Mouse (Mus musculus) thymus, postnatal 36 days (tissue): ENCODE results near the gene Otulin.
A peak's percentile ranks its signal among the peaks of the same experiment; 100 is the strongest.

Experiments used
- DNase-seq, 2 experiments: peaks; one replicate each; pipeline ENCODE4 v3.0.0; 2022; ENCODE audit warnings: mixed read lengths in 2 of 2

The Otulin gene

GRCm38 (mm10) chr15:27656626-27657025, 26.1 kb upstream of the Otulin start:
- DNase-seq: no peak

- DNase-seq: no peak
These were observed 24.5 kb upstream of the Otulin start for GRCm38 (mm10) chr15:27655015-27655414.

GRCm38 (mm10) chr15:27647686-27648085, 17.2 kb upstream of the Otulin start:
- no peak for DNase-seq

GRCm38 (mm10) chr15:27646665-27647064, 16.2 kb upstream of the Otulin start:
- no peak for DNase-seq

GRCm38 (mm10) chr15:27645250-27645649, 14.8 kb upstream of the Otulin start:
- no peak for DNase-seq

GRCm38 (mm10) chr15:27642895-27643294, 12.4 kb upstream of the Otulin start:
- DNase-seq: peak; percentile 38 to 43

- DNase-seq: no peak
These were observed 10.7 kb upstream of the Otulin start for GRCm38 (mm10) chr15:27641171-27641570.

GRCm38 (mm10) chr15:27633941-27634900, 3.7 kb upstream of the Otulin start:
- no peak for DNase-seq

- DNase-seq: no peak
These were observed 493 bp downstream of the Otulin start for GRCm38 (mm10) chr15:27629800-27630600.

- DNase-seq: no peak
These were observed 1.4 kb downstream of the Otulin start for GRCm38 (mm10) chr15:27629046-27629445.

GRCm38 (mm10) chr15:27627794-27628193, 2.7 kb downstream of the Otulin start:
- peak in 1 of 2 experiments; percentile 45 for DNase-seq

GRCm38 (mm10) chr15:27626314-27626713, 4.2 kb downstream of the Otulin start:
- no peak for DNase-seq

GRCm38 (mm10) chr15:27625890-27626255, 4.6 kb downstream of the Otulin start:
- DNase-seq: no peak

GRCm38 (mm10) chr15:27625014-27625889, 5.2 kb downstream of the Otulin start:
- peak in 1 of 2 experiments; percentile 21 for DNase-seq

GRCm38 (mm10) chr15:27623286-27623685, 7.2 kb downstream of the Otulin start:
- DNase-seq: no peak

- no peak for DNase-seq
These were observed 9.9 kb downstream of the Otulin start for GRCm38 (mm10) chr15:27620475-27621185.

- DNase-seq: no peak
These were observed 10.8 kb downstream of the Otulin start for GRCm38 (mm10) chr15:27619683-27620082.

GRCm38 (mm10) chr15:27618778-27619533, 11.5 kb downstream of the Otulin start:
- DNase-seq: no peak

GRCm38 (mm10) chr15:27617227-27617626, 13.3 kb downstream of the Otulin start:
- no peak for DNase-seq

- DNase-seq: no peak
These were observed 14.3 kb downstream of the Otulin start for GRCm38 (mm10) chr15:27616159-27616558.

- no peak for DNase-seq
These were observed 17.2 kb downstream of the Otulin start for GRCm38 (mm10) chr15:27613255-27613654.
